Mouse (Mus musculus) natural killer cell, adult 2 months (primary cell): ENCODE data around the gene Ap1ar.

ENCODE experiments used
- DNase-seq, 2 experiments: peaks; one replicate each; pipeline ENCODE4 v3.0.0; 2022; ENCODE audit warnings: low spot score in 2 of 2

Ap1ar gene

DNA sequence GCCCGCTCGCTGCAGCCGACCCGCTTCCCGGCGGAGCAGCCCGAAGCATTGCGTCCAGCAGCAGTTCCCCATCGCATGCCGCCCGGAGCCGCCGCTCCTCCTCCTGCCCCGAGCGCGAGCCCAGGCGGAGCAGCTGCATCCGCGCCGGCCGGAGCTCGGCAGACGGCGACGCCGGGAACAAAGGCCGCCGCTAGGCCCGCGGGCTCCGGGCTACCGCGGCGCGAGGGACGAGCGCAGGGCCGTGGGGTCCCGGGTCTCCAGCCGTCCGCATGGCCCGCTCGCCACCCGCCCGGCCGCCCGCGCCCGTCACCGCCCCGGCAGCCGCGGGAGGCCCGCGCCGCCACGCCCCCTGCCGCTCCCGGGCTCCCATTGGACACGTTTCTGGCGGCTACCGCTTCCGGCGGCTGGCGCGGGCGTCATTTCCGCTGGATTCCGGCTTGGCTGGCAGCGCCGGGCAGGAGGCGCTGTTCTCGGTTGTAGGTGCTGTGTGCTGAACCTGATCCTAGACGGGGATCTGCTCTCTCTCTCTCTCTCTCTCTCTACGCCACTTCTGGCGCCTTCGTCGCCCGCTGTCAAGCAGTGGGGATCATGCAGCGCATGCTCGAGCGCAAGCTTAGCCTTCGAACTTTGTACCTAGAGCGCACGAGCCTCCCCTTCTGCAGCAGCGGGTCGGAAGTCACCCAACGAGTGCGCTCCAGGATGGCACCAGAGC, at the start of gene Ap1ar:
Gene Ap1ar (minus strand): TSS at position 370 of the 712 bp plus-strand sequence.
- peak; percentile 91 to 95 for DNase-seq

DNA sequence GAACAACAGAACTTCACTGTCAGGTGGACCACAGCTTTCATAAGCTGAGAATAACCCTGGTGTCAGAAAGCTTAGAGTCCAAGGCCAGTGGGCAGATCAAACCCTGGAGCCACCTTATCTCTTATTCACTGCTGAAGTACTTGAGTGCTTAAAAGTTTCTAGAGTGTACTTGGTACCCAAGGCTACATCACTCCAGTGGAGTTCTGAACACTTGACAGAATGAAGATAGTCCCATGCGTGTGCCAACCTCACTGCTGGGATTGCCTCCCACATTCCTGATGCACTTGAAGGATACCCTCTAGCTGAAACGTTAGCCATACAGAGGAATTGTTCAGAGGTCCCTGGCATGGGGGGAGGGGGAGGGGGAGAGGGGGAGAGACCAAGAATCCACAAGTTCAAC, 44.4 kb upstream of the Ap1ar start:
- no peak for DNase-seq

- no peak for DNase-seq
Measured at GRCm38 (mm10) chr3:127879968-127880367, 42.6 kb upstream of the Ap1ar start.

DNA sequence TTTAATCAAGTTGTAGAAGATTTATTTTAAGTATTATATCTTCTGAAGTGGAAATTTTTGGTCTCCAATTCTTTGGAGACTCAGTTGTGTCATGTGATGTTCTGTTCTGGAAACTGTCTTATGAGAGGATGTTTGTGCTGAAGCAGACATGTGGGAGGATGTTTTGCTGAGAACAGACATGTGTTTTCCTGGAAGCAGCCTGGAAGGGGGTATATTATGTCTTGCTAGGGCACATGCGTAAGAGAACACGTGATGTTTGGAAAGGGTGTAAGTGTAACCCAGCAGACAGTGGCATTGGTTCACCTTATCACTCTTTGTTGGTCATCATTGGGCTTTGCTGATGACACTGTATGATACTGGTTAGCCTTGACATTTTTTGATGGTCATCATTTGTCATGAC, 38.2 kb upstream of the Ap1ar start:
- no peak for DNase-seq

DNA sequence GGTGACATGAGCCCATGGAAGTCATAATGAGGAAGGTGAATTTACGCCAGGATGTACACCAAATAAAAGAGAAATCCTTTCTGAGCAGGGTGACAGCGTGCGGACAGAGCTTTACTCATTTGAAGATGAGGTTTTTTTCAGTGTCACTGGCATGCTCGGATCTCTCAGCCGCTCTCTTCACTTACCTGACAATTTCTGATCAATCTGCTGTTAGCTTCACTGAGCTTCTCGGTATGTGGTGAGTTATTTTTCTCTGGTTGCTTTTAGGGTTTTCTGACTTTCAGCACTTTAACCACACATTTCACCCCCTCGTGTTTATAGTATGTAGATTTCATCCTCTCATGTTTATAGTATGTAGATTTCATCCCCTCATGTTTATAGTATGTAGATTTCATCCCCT, 37.7 kb upstream of the Ap1ar start:
- DNase-seq = no peak

GRCm38 (mm10) chr3:127874254-127874883, 37.0 kb upstream of the Ap1ar start:
- no peak for DNase-seq

DNA sequence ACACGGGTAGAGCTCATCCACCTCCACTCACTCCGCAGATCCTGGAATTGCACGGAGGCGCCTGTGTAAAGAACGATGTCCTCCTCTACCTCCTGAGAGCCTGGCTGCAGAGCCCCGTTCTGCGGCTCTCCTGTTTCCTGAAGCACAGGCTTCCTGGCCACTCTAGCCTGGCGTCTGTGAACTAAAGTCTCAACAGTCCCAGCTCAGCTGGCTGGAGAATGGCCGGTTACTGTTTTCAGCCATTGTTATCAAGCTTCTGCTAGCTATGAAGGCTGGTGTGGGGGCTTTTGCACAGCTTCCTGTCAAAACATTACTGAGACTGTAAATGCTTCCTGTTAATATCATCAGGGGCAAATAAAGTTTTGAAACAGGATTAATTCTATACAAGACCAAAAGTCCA, 34.3 kb upstream of the Ap1ar start:
- no peak for DNase-seq

GRCm38 (mm10) chr3:127868880-127869279, 31.6 kb upstream of the Ap1ar start:
- no peak for DNase-seq

GRCm38 (mm10) chr3:127868046-127868758, 30.9 kb upstream of the Ap1ar start:
- peak in 1 of 2 experiments; percentile 11 for DNase-seq

- DNase-seq = no peak
Measured at GRCm38 (mm10) chr3:127864242-127864641, 26.9 kb upstream of the Ap1ar start.

DNA sequence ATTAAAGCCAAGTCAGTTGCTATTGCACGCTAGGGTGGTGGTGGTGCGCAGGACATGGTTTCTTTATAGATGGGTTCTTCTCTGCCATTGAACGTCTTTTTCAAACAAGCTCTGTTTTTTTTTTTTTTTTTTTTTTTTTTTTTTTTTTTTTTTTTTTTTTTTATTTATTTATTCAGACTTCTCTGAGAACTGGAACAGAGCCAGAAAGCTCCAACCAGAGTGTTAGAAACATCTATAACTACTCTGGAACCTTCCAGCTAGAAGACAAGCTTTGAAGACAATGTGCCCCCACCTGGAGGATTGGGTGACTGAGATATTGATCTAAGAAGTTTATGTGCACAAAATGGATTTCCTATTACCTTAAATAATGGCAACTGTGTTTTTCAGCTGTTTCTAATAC, 26.2 kb upstream of the Ap1ar start:
- DNase-seq = no peak

- DNase-seq = no peak
Measured at GRCm38 (mm10) chr3:127862479-127862878, 25.2 kb upstream of the Ap1ar start.

GRCm38 (mm10) chr3:127861340-127861739, 24.0 kb upstream of the Ap1ar start:
- no peak for DNase-seq

- peak; percentile 23 to 45 for DNase-seq
Measured at GRCm38 (mm10) chr3:127853431-127854206, 16.3 kb upstream of the Ap1ar start.

- DNase-seq = no peak
Measured at GRCm38 (mm10) chr3:127852722-127853121, 15.4 kb upstream of the Ap1ar start.

GRCm38 (mm10) chr3:127850776-127851646, 13.7 kb upstream of the Ap1ar start:
- no peak for DNase-seq

DNA sequence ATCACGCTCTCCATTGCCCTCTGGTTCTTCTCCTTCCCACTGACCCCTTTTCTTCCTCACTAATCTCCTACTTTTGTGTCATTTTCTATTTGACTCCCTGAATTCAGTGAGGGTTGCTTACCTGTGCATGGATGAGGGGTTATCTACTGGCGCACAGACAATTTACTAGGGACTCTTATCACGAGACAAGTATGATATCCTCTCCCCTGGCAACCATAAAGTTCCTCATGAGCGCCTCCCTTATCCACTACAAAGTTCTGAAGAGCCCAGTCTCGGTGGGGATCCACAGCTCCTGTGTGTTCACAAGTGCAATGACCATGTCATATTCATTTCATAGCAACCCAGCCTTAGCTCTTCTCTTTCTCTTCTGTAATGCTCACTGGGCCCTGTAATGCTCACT, 12.6 kb upstream of the Ap1ar start:
- no peak for DNase-seq

- DNase-seq = no peak
Measured at GRCm38 (mm10) chr3:127848088-127848808, 10.9 kb upstream of the Ap1ar start.

GRCm38 (mm10) chr3:127843941-127844327, 6.6 kb upstream of the Ap1ar start:
- DNase-seq = no peak

- no peak for DNase-seq
Measured at GRCm38 (mm10) chr3:127843324-127843940, 6.1 kb upstream of the Ap1ar start.
